Mouse (Mus musculus): Measurements from ENCODE around the gene Apba1.

Gene Apba1

GRCm38 (mm10) chr19:23807371-23807770 lies 48.7 kb downstream of the Apba1 start:
- DNase-seq, result no peak

GRCm38 (mm10) chr19:23809236-23809635 lies 50.5 kb downstream of the Apba1 start:
- DNase-seq, result no peak

DNA sequence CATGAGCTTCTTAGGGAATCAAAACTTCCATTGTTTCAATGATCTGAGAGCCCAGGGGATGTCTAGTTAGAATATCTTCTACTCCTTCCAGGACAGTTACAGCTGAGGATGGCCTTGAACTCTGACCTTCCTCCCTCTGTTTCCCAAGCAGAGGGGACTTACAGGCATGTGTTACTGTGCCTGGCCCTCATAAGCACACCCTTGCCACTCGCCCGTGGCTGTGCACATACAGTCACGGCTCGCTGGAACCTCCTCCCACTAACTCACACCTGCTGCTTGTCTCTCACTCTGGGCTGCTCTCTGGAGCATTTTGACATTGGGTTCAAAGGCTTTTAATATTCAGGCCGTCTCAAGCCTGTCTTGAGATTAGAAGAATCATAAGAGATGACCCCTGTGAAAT lies 51.8 kb downstream of the Apba1 start:
- DNase-seq, result no peak

GRCm38 (mm10) chr19:23810976-23811375 lies 52.3 kb downstream of the Apba1 start:
- no peak for DNase-seq

DNA sequence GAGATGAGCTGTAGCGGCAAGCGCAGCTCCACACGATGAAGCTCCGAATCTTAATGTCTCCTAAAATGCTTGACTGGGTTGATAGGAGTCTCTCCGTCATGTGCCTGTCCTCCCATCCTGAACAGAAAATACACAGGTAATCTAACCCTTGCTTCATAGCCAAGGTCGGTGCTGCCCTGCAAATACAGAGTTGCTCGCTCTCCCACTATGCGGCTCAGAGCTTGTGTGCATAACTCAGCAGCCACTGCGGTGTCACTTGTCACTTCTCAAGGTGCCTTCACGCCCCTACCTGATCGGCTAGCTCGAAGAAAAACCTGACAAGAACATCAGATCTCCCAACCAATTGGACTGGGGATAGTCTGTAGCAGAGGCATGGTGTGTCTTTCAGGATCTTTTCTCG lies 58.1 kb downstream of the Apba1 start:
- DNase-seq, result no peak

DNA sequence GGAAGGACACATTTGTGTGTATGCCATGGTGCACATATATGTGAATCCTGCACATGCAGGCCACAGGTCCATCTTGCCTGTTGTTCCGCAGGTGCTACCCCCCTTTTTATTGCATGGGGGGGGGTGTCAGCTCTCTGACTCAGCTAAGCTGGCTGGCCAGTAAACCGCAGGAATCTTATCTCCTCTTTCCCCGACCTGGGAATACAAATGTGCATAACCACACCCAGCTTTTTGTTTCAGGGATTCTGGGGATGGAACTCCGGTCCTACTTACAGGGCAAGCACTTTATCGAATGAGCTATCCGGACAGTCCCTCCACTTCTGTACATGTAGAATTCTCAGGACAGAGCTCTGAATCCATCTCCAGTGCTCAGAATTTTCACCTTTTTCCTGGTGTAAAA lies 58.5 kb downstream of the Apba1 start:
- DNase-seq, result no peak

GRCm38 (mm10) chr19:23819882-23820281 lies 61.2 kb downstream of the Apba1 start:
- no peak for DNase-seq

DNA sequence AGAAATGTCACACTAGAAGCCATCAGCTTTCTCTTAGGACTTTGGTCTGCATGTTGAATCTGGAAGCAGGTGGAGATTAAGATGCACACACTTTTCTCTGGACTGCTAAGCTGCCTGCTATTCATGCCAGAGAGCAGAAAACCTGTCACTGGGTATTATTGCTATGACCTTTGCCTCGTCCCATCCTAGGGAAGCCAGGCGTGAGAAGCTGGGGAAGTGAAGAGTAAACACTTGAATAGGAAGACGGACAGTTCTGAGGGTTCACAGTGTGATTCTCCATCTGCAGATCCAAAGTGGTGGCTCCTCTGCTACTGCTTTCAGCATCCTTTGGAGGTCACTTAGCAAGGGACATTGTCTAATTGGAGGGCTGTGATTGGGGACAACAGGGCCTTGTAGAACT lies 63.8 kb downstream of the Apba1 start:
- no peak for DNase-seq

- no peak for DNase-seq
These were observed 64.8 kb downstream of the Apba1 start for GRCm38 (mm10) chr19:23823533-23823932.

DNA sequence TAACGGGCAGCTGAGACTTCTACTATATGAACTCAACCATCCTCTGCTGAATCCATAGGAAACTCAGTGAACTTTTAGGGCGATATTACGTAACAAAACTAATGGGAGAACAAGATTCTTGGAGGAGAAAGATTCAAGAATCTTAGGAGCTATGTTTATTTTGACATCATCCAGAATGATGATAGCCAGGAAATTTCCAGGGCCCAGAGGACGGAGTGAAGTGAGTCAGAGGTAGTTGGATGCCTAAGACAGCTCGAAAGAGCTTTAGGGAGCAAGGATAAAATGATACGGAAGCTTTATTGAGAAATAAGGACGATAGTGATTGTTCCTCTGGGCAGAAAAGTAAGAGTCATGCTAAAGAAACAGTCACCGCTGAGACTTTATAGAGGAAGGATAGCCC lies 67.6 kb downstream of the Apba1 start:
- DNase-seq, result no peak

DNA sequence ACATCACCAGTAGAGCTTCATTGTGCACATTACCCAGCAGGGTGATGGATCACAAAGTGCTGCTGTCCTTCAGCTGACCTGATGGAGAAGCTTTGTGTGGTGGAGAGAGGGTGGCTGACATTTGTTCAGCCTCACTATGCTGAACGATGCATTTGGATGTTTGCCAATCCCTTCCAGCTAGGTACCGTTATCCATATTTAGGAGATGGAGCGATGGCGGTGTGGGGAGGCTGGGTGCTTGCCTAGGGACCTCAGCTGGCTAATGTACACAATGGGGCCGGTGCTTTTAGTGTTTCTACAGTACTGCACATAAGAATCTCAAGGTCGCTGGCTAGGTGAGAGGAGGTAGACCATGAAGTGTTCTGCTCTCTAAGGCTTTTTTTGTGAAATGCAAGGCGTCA lies 72.1 kb downstream of the Apba1 start:
- DNase-seq, result no peak

DNA sequence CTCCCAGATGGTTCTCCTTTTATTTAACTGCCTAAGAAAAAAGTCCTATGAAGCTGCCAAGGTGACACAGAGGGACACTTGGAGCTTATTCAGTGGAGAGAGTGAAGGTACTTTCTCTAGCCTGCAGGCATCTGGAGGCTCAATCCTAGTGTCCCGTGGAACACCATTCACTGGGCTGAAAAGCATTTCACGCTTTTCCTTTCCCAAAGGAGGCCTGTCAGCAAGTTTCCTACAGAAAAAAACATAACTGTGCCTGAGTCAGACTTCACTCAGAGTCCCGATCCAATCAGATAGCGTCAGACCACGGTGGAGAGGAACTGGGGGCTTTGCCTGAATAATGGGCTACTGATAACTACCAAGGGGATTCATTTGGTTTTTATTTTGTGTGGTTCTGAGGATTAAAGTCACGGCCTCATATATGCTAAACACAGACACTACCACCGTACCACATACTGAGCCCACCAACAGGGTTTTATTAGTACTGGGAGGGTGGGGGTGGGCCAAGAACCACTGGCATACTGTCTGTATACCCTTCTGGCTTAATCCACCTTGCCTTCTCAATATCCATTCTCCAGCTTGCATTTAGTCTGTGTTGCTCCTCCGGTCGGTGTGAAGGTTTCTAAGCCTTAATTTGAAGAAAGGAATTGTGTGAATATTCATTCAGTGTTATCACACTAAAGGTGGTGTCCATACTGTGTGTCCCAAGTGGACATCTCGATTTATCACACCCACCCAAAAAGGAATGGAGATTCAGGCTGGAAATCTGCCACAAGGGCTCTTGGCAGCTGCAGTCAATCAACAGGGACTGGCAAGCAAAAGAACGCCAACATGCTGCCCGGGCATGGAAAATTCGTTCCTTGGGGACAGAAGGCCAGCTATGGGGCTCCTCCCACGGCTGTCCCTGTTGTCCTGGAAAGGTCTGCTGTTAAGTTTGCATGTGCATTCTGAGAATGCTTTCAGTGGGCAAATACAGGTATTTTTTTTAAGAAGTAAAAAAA lies 75.3 kb downstream of the Apba1 start:
- DNase-seq, result no peak

DNA sequence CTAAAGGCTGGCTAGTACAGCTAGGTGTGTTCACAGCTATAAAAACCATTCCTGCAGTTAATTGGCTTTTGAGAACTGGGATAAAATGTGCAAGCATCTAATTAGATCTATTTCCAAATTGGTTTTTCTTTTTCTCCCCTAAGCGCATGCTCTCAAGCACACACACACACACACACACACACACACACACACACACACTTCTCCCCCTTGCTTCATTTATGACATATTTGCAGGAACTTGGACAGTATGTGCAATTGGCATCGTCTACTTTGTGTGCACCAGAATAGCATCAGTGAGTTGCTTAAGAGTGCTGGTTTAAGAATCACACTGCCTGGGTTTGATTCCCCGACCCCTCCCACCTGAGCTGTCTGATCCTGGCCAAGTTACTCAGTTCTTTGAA lies 76.0 kb downstream of the Apba1 start:
- DNase-seq, result peak; percentile 44

DNA sequence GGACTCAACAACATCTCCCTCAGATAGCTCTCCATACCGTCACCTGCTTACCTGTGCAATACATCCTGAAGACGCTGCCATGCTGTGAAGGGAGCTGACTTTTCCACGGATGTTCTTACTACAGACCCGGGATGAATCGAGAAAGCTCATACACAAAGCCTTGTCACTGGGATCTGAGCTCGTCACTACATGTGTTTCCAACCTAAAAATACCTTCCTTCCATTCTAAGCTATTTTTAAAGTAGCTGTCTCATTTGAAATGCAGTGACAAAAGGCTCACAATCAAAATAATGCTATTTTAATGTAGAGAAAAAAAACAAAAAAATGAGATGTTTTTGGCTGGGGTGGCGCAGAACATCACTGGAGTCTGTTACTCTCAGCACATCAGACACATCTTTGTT lies 97.1 kb downstream of the Apba1 start:
- no peak for DNase-seq

DNA sequence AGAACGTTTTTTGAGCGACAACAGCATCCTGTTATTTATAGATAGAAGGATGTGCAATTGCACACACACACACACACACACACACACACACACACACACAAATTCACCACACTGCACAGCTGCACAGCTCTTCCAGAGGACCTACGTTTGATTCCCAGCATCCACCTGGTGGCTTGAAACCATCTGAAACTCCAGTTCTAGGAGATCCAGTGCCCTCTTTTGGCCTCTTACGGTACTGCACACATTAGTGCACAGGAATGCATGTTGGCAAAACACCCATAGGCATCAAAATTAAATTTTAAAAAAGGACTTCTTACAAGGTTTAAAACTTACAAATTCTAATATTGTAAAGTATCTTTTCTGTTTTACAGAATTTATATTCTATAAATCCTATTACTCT lies 99.4 kb downstream of the Apba1 start:
- DNase-seq, result no peak

GRCm38 (mm10) chr19:23858781-23859180 lies 100.1 kb downstream of the Apba1 start:
- DNase-seq, result no peak

- no peak for DNase-seq
These were observed 101.6 kb downstream of the Apba1 start for GRCm38 (mm10) chr19:23860151-23860820.

- DNase-seq, result no peak
These were observed 104.0 kb downstream of the Apba1 start for GRCm38 (mm10) chr19:23862736-23863135.

DNA sequence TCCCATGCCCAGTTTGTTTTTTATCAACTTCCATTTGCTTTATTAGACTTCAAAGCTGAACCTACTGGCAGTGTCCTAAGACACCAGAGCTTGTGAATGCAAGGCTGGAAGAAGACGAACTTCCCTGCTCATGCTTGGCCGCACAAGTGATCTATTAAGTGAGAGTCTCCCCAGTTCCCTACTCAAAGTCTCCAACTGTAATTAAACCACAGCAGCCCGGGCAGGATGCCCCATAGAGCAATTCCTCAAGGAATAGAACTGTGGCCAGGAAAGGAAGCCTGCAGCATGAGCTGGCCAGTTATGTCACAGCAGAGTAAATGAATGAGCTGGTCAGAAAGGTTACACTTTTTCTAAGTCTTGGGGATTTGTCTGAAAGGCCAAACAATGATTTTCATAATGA lies 105.3 kb downstream of the Apba1 start:
- no peak for DNase-seq

DNA sequence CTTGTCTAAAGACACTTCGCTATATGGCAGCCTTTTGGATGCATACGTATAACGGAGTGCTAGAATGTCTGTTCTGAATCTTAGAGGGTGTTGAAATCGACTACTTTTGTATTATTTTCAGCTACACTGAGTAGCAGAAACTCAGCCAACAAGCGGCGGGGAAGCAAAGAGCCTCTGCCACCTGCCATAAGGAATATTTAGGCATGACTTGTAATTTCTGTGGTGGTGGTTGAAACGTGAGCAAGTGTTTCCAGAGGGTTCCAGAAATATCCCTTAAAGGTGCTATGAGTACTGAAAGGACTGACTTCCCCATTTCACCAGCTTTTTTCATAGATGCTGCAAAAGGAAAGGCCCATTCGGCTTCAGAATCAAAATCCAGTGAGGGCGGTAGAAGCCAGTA lies 107.4 kb downstream of the Apba1 start:
- no peak for DNase-seq

DNA sequence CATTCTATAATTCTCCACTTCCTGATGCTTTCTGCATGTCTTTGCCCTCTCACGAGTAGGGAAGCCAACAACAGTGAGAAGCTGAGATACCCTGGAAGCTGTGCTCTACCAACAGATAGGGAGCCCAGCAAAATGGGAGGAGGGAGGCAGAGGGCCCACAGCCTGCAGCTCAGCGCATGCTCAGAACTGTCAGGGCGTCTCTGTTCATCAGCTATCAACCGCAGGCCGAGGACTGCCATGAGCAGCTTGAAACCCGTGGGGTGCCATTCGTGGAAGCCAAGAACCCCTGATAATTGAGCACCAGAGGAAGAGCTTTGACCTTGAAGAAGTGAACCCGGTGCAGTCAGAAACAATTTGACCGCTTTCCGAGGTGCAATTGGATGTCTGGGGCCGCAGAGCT lies 108.4 kb downstream of the Apba1 start:
- no peak for DNase-seq

DNA sequence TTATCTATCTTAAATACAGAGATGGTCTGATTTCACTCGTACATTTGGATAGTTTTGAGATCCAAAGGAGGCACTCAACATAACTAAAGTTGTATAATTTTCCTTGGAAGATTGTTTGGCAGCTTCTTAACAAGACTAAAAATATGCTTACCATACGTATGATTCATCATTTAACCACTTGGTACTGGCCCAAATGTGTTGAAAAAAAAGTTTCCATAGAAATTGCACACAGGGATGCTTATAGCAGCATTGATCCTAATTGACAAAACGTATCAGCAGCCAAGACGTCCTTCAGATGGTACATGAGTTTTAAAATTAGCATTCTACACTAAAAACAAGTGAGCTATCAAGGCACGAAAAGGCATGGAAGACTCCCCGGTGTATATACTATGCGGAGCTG lies 108.9 kb downstream of the Apba1 start:
- no peak for DNase-seq

DNA sequence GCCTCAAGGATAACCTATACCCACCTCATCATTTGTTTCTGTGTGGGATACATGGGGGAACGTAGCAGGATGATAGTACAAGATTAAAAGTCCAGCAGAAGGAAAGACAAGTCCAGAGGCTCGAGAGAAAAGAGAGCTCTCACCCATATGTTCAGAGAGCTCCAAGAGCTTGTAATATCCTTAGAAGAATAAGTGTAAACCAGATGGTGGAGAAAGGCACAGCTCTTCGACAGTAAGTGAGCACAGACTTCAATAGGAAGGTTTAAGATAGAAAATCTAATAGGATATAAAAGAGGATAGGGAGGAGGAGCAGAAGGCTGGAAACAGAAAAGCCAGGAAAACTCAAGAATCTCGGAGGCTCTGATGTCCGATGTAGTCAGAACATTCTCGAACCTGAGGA lies 115.8 kb downstream of the Apba1 start:
- no peak for DNase-seq

GRCm38 (mm10) chr19:23875819-23876218 lies 117.1 kb downstream of the Apba1 start:
- DNase-seq, result no peak

Data from layer of hippocampus, adult 9-11 months (tissue).